Mouse (Mus musculus): ENCODE results near the gene Scin. TPM values are rescaled to one million over a fixed set of nuclear protein-coding genes. Genes with fewer than 3 reads are reported as not detected.
A peak's percentile ranks its signal among the peaks of the same experiment; 100 is the strongest.

The Scin gene
- total RNA-seq, 4 experiments from 2014 or later = 0.89 to 1.5 (median 1.2) TPM

DNA sequence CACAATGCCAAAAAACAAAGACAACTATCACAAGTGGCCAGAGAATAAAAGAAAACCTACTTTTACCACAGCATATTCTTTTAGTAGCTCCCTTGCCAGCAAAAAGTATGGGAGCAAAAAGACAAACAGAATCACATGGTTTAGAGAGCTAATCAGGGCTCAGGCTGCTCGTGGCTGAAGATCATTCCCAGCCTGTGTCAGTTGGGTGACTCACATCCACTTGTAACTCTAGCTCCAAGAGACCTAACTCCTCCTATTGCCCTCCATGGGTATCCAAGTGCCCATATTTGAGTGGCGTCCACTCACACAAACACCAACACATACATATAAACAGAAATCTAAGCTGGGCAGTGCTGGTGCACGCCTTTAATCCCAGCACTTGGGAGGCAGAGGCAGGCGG, 104.8 kb downstream of the Scin start:
- no peak for DNase-seq (ENCODE audit: low spot score in 2 of 2)

DNA sequence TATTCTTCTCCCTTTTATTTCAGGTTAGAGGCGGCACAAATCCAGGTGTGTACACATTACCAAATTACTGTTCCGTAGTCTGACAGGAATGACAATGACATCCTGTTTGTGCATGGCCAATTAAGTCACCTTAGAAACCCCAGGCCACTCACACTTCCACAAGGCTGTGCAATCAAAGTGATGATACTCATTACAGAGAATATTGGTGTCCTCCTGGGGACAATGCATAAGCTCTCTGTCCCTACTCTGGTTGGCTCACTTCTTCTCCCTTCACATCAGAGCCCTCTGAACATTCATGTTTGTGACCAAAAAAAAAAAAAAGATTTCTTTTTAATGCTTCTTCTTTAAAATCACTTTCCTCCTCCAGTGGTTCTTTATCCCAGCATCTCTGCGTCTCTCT, 106.2 kb downstream of the Scin start:
- no peak for DNase-seq (ENCODE audit: low spot score in 2 of 2)

DNA sequence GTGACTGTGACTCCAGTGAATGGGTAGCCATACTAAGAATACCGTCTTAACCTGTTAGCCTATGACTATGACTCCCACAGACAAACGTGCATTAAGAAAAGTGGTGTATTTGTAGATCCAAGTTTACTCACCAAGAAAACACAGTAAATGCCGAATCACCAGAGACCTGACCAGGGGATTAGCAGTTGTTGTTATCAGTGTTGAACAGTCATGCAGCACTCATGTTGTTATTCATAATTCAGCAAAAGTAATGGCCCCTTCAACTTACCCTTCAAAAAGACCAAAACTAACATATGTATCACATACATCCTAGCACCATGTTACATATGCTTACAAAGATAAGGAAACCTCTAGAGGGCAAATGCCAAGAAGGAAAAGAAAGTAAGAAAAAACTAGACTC, 106.6 kb downstream of the Scin start:
- no peak for DNase-seq (ENCODE audit: low spot score in 2 of 2)

DNA sequence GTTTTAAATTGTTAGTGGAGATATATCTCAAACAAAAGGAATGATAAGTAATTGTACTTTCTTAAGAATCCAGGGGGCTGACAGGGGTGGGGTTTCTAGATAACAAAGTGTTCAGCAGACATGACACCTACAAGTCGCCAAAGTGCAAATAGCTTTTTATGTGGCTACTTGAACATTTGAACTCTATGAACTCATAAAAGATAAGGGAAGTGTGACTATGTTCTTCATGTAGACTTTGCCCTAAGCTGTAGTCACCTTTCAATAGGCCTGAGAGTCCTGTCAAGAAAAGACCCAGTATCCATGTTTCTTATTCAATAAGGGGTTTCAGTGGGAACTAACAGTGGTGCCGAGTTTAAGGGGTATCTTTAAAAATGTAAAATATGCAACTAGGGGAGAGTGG, 110.1 kb downstream of the Scin start:
- no peak for DNase-seq (ENCODE audit: low spot score in 2 of 2)

DNA sequence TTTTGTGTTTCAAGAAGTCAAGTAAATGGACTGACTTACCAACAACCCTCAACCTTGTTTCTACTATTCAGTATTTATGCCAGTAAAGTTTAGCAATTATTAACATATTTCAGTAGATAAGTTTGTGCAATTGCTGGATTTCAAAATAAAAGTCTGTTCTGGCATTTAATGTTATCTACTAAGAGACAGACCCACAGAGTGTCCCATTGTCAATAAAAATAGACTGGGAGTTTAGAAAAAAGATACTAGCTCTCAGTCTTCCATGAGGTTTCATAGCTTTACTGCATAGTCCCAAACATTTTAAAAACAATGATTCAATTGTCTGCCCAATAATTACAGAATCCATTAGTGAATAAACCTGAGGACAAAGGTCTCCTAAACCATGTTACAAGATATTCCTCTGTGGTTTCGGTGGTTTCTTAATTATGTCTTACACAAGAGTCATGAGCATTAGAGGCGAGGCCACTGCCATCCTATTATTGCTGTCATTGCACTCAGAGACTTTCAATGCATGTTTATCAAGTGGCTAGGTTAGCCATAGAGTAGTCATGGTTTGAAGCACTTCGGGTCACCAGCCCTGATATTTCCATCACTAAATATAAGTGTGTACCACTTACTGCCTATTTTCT, 110.9 kb downstream of the Scin start:
- no peak for DNase-seq (ENCODE audit: low spot score in 2 of 2)

DNA sequence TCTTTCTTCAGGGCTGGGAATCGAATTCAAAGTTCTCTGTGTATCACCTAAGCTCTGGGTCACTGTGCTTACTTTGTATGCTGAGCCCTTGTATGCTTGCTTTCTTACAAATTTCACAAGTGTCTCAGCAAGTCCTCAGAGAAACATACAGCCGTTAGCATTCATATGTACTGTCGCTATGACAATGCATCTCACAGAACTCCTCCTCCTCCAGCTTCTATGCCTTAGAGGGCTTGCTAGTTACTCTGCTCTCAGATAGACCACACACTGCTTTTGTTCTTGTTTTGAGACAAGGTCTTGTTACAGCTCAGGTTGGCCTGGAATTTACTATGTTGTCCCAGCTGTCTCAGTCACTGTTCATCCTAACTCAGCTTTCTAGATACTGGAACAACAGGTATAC, 111.7 kb downstream of the Scin start:
- no peak for DNase-seq (ENCODE audit: low spot score in 2 of 2)

DNA sequence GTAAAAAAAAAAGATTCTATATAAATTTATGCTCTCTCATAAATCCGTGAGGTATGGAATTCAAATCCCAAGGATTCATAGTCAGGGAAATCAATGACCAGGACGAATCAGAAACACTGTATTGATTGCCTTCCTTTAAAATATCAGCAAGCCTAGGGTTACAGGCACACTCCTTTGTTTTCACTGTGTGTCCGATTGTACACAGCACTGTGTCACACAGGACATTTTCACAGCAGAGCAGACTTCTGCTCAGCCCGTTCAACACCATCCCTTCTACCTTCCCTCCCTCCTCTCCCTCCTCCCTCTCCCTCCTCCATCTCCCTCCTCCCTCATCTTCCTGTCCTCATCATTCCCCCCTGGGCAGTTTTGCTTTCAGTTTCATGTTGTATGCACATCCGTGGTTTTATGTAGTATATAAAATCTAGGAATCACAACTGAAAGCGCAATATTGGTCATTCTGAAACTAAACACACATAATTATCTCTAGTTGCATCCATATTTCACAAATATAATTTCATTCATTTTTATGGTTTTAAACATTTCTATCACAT, 116.0 kb downstream of the Scin start:
- DNase-seq (ENCODE audit: low spot score in 2 of 2) = no peak

DNA sequence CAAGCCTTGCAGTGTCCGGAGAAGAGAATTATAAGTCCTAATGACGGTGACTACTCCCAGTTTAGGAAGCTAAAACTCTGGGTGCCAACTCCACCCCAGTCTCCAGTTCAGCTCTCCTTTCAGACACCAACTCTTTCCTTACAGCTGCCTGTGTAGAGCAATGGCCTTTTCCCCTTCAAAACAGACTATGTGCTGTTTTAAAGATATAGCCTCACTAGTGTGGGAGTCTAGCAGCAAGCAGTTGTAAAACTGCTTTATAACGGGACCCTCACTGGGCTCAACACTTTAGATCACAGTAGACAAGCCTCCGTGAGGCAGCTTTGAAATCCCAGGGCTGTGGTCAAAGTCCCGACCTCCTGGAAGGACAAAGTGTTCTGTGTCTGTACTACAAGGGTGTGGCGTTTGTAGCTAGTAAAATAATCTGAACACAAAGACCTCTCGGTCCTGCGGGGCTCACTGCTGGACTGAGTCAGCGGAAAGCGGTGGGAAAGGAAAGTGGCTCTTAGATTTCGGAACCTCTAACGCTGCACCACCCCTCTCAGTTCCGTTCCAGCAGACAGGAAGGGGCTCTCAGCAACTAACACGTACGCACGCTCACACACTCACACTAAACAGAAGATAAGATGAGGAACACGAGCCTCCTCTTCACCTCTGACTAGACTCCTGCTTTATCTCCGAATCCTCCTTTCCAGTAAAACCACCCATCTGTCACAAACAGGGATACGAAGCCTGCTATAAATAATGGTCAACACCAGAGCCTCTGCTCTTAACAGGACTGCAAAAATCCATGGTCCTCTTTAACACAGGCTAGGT, 117.2 kb downstream of the Scin start:
- DNase-seq (ENCODE audit: low spot score in 2 of 2) = peak; percentile 49 to 53

DNA sequence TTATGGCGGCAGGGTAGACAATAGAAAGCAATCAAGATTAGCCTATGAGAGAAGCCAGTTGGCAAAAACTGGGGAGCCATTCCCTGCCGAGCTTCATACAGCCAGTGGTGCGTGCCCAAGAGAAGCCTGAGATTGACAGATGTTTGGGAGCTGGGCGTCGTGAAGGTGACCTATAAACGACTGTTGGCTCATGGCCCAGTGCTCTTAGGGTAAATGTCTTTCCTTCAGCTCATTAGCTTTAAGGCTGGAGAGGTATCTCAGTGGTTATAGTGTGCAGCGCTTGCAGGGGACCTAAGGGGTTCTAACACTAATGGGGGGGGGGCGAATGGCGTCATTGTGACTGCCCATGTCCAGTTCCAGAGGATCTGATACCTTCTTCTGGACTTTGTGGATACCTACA, 118.0 kb downstream of the Scin start:
- DNase-seq (ENCODE audit: low spot score in 2 of 2) = no peak

DNA sequence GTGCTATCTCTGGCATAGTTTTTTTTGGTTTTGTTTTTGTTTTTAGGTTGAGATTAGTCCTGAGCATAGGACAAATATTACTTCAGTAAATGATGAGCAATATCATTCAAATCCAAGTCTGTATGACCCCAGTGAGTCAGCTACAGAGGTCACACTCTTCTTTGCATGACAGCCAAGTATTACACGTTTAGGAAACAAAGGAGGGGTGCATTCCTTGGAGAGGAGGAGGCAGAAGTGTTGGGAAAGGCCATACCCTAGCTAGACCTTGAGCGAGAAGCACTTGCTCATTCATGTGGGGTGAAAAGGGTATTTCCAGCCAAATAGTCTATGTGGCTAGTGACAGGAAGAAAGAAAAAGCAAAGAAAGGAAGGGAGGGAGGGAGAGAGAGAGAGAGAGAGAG, 124.2 kb downstream of the Scin start:
- DNase-seq (ENCODE audit: low spot score in 2 of 2) = no peak

Other genes starting within 250 kb of the Scin start
- gene Arl4a, start 96.2 kb downstream of the Scin start, total RNA-seq (2022) = 10 to 100 TPM; 19.5 to 26.4 (median 25.5) TPM
- gene Lsmem1, start 65.3 kb upstream of the Scin start, total RNA-seq (2022) = 10 to 100 TPM; 64.2 to 78.9 (median 74.6) TPM
- gene Ifrd1, start 114.3 kb upstream of the Scin start, total RNA-seq (2022) = 100 to 1,000 TPM in 2 of 4 experiments, 10 to 100 TPM in 2; 93.1 to 126 (median 105) TPM

Measured in gastrocnemius, adult 8-10 months (tissue).